Mouse (Mus musculus): ENCODE results near the gene Tmcc3. TPM values are rescaled to one million over a fixed set of nuclear protein-coding genes. Genes with fewer than 3 reads are reported as not detected.

The Tmcc3 gene
- polyA plus RNA-seq, 1 experiment = 20.7 TPM

DNA sequence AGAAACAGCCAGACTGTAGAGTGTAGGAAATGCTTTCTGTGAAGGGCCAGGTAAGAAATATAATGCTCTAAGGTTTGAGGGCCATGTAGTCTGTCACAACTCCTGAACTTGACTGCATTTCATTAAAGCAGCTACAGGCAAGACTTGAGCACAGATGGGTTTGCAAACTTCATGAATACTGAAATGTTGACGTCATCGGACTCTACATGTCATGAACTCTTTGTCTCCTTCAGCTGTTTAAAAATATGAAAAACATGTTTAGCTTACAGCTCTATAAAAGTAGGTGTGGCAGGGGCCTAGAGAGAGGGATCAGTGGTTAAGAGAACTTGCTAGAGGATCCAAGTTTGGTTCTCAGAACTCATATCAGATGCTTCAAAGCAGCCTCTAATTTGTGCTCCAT, 151.7 kb downstream of the Tmcc3 start:
- no peak overlapping the region for H3K27ac ChIP-seq (ENCODE audit: control insufficient read depth, insufficient read depth, low read length)
- H3K36me3 ChIP-seq (ENCODE audit: control insufficient read depth, insufficient read depth, low read length) = no peaks in the 10 kb centered on the region
- TF ChIP-seq POLR2A (IDR thresholded peaks at IDR 0.05; ENCODE audit: control insufficient read depth, extremely low read depth, insufficient read depth, low read length, poor library complexity) = no peak
- no peak for TF ChIP-seq CTCF (IDR thresholded peaks at IDR 0.05; ENCODE audit: borderline replicate concordance, control insufficient read depth, extremely low read depth, insufficient read depth, low read length, poor library complexity)
- 94% methylated on average over 2 of the region's 2 CpGs for WGBS
- H3K4me1 ChIP-seq (replicated peaks; ENCODE audit: control insufficient read depth, insufficient read depth, low read length) = no peaks in the 10 kb centered on the region
- no peaks in the 10 kb centered on the region for H3K27me3 ChIP-seq (ENCODE audit: control insufficient read depth, insufficient read depth, low read length)
- no peak for DNase-seq
- no peak overlapping the region for H3K4me3 ChIP-seq (ENCODE audit: control insufficient read depth, insufficient read depth, low read length)

DNA sequence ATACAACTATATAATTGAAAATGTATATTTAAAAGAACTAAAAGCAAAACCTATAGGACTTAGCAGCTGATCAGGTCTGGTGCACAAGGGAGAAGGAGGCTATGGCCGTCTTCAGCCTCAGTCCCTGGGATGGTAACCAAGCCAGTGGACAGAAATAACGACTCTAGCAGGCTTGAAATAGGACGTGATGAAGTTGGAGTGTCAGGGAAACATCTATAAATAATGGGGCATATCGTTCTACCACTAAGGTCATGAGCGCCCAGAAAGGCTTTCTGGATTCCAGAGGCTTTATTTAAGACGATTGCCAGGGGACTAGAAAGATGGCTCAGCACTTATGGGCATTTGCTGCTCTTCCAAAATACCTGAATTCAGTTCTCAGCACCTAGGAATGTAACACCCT, 153.9 kb downstream of the Tmcc3 start:
- 93% methylated on average over 6 of the region's 6 CpGs for WGBS
- DNase-seq = no peak
- no peaks in the 10 kb centered on the region for H3K27me3 ChIP-seq (ENCODE audit: control insufficient read depth, insufficient read depth, low read length)
- H3K36me3 ChIP-seq (ENCODE audit: control insufficient read depth, insufficient read depth, low read length) = no peaks in the 10 kb centered on the region
- no peak for TF ChIP-seq POLR2A (IDR thresholded peaks at IDR 0.05; ENCODE audit: control insufficient read depth, extremely low read depth, insufficient read depth, low read length, poor library complexity)
- TF ChIP-seq CTCF (IDR thresholded peaks at IDR 0.05; ENCODE audit: borderline replicate concordance, control insufficient read depth, extremely low read depth, insufficient read depth, low read length, poor library complexity) = no peak
- no peak overlapping the region for H3K27ac ChIP-seq (ENCODE audit: control insufficient read depth, insufficient read depth, low read length)
- no peaks in the 10 kb centered on the region for H3K4me1 ChIP-seq (replicated peaks; ENCODE audit: control insufficient read depth, insufficient read depth, low read length)
- H3K4me3 ChIP-seq (ENCODE audit: control insufficient read depth, insufficient read depth, low read length) = no peak overlapping the region

DNA sequence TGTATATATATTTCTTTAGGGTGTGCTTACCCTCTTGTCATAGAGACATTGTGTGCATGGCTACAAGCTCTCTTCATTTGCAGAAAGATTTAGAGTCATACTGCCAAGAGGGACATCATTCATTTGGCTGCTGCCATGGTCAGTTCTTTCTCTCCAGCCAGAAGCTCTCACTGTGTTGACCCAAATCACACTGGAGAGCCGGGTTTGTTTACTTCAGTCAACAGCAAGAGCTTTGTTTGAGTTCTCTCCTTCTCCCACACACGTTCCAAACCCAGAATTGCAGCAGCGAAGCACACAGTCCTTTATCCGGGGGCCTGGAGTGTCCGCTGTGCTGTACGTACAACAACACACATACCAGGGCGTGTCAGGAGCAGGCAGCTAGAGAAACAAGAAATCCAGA, 154.6 kb downstream of the Tmcc3 start:
- Histone ChIP-seq H3K4me3 (ENCODE audit: control insufficient read depth, insufficient read depth, low read length) (no peak overlapping the region), H3K4me1 (replicated peaks; ENCODE audit: control insufficient read depth, insufficient read depth, low read length) (no peaks in the 10 kb centered on the region), H3K27me3 (ENCODE audit: control insufficient read depth, insufficient read depth, low read length) (no peaks in the 10 kb centered on the region), H3K36me3 (ENCODE audit: control insufficient read depth, insufficient read depth, low read length) (no peaks in the 10 kb centered on the region), H3K27ac (ENCODE audit: control insufficient read depth, insufficient read depth, low read length) (no peak overlapping the region)
- 83% methylated on average over 7 of the region's 7 CpGs for WGBS
- no peak for DNase-seq
- TF ChIP-seq CTCF (IDR thresholded peaks at IDR 0.05; ENCODE audit: borderline replicate concordance, control insufficient read depth, extremely low read depth, insufficient read depth, low read length, poor library complexity) (no peak), POLR2A (IDR thresholded peaks at IDR 0.05; ENCODE audit: control insufficient read depth, extremely low read depth, insufficient read depth, low read length, poor library complexity) (no peak)

DNA sequence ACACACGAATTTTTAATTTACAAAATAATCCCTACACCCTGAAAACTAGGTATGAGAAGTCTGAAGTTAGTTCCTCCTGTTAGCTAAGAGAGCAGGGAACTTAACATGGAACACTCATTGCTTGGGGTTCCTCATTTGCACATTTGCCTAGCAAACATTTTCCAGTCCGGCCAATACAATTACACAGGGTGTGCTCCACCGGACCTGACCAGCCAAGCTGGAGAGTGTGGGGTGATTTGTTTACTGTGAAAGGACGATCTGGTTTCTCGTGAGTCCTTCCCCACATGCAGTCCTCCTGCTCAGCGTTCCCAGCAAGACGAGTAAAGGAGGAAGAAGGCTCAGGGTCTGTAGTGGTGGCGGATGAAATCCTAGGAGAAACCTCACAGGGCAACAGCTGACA, 159.7 kb downstream of the Tmcc3 start:
- Histone ChIP-seq H3K27me3 (ENCODE audit: control insufficient read depth, insufficient read depth, low read length) (no peaks in the 10 kb centered on the region), H3K36me3 (ENCODE audit: control insufficient read depth, insufficient read depth, low read length) (no peaks in the 10 kb centered on the region), H3K27ac (ENCODE audit: control insufficient read depth, insufficient read depth, low read length) (no peak overlapping the region), H3K4me3 (ENCODE audit: control insufficient read depth, insufficient read depth, low read length) (no peak overlapping the region), H3K4me1 (replicated peaks; ENCODE audit: control insufficient read depth, insufficient read depth, low read length) (no peaks in the 10 kb centered on the region)
- TF ChIP-seq CTCF (IDR thresholded peaks at IDR 0.05; ENCODE audit: borderline replicate concordance, control insufficient read depth, extremely low read depth, insufficient read depth, low read length, poor library complexity) (no peak), POLR2A (IDR thresholded peaks at IDR 0.05; ENCODE audit: control insufficient read depth, extremely low read depth, insufficient read depth, low read length, poor library complexity) (no peak)
- 60% methylated on average over 8 of the region's 8 CpGs for WGBS
- no peak for DNase-seq

DNA sequence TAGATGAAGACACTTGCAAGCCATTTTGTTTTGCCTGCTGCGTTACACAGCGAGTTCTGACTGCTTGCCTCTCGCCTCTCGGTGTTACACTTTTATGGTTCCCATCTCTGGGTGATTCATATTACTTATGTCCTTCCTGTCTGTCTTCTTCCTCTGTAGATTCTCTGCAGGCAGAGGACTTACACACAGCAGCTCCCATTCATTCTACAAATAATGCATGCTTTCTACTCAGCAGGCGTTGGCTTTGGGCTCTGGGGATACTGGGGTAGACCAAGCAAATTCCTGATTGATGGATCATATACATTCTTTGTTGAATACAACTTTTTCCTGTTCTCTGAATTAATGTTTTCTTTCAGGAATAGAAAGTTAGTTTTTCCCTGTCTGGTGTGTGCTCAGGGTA, 161.8 kb downstream of the Tmcc3 start:
- DNase-seq = no peak
- no peak for TF ChIP-seq CTCF (IDR thresholded peaks at IDR 0.05; ENCODE audit: borderline replicate concordance, control insufficient read depth, extremely low read depth, insufficient read depth, low read length, poor library complexity)
- no peak for TF ChIP-seq POLR2A (IDR thresholded peaks at IDR 0.05; ENCODE audit: control insufficient read depth, extremely low read depth, insufficient read depth, low read length, poor library complexity)

DNA sequence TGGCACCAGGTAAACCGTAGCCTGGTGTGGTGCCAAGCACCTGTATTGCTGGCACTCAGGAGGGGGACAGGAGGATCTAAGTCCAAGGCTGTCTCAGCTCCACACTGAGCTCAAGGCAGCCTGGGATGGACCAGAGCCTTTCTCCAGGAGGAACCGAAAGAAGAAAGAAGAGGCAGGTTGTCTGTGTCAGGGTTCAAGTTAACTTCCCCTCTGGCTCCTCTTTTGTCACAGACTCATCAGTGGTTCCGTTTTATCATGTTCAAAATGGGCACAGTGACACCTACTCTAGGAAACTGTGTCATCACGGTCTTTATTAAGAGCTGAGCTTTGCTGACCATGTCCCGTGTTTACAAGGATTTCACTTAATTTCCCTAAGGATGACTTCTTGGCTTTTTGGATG, 162.4 kb downstream of the Tmcc3 start:
- Histone ChIP-seq H3K27me3 (ENCODE audit: control insufficient read depth, insufficient read depth, low read length) (no peaks in the 10 kb centered on the region), H3K27ac (ENCODE audit: control insufficient read depth, insufficient read depth, low read length) (no peak overlapping the region), H3K4me1 (replicated peaks; ENCODE audit: control insufficient read depth, insufficient read depth, low read length) (no peaks in the 10 kb centered on the region), H3K4me3 (ENCODE audit: control insufficient read depth, insufficient read depth, low read length) (no peak overlapping the region), H3K36me3 (ENCODE audit: control insufficient read depth, insufficient read depth, low read length) (no peaks in the 10 kb centered on the region)
- no peak for DNase-seq
- 86% methylated on average over 5 of the region's 5 CpGs for WGBS
- TF ChIP-seq POLR2A (IDR thresholded peaks at IDR 0.05; ENCODE audit: control insufficient read depth, extremely low read depth, insufficient read depth, low read length, poor library complexity) (no peak), CTCF (IDR thresholded peaks at IDR 0.05; ENCODE audit: borderline replicate concordance, control insufficient read depth, extremely low read depth, insufficient read depth, low read length, poor library complexity) (no peak)

More for the DNA sequence above, 161.8 kb downstream of the Tmcc3 start:
- Histone ChIP-seq H3K36me3 (ENCODE audit: control insufficient read depth, insufficient read depth, low read length) (no peaks in the 10 kb centered on the region), H3K27ac (ENCODE audit: control insufficient read depth, insufficient read depth, low read length) (no peak overlapping the region), H3K27me3 (ENCODE audit: control insufficient read depth, insufficient read depth, low read length) (no peaks in the 10 kb centered on the region), H3K4me3 (ENCODE audit: control insufficient read depth, insufficient read depth, low read length) (no peak overlapping the region), H3K4me1 (replicated peaks; ENCODE audit: control insufficient read depth, insufficient read depth, low read length) (no peaks in the 10 kb centered on the region)
- WGBS = 93% methylated on average over 5 of the region's 5 CpGs

Measured in thymus, adult 2 months (tissue).